Mouse (Mus musculus): Measurements from ENCODE around the gene Samd4b. TPM values are rescaled to one million over a fixed set of nuclear protein-coding genes. Genes with fewer than 3 reads are reported as not detected.

Gene Samd4b
- total RNA-seq, 2 experiments from 2014 or later: 74.9 to 78.9 TPM

DNA sequence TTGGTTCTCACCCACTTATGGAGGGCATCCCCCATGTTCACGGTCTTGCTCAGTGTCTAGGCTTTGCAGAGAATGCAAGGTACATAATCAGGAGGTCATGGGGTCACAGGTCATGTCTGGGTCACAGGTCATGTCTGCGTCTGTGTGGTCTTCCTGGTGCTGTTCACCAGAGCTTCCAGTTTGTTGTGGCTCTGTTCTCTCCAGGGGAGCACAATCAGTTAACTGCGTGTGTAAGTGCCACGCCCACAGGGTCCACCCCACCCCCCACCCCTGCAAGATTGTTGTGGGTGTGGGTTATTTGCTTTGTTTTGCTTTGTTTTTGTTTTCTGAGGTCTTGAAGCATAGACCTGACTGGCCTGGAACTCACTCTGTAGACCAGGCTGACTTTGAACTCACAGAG, 113.8 kb downstream of the Samd4b start:
- no peak for DNase-seq (ENCODE audit: extremely low spot score in 1 of 2, low spot score in 2 of 2)
- intact Hi-C loops (cut with DNase I): no loop called here
- no peak for TF ChIP-seq CTCF (IDR thresholded peaks at IDR 0.05)
- Histone ChIP-seq H3K27ac (no peak overlapping the region), H3K4me3 (no peak overlapping the region)

DNA sequence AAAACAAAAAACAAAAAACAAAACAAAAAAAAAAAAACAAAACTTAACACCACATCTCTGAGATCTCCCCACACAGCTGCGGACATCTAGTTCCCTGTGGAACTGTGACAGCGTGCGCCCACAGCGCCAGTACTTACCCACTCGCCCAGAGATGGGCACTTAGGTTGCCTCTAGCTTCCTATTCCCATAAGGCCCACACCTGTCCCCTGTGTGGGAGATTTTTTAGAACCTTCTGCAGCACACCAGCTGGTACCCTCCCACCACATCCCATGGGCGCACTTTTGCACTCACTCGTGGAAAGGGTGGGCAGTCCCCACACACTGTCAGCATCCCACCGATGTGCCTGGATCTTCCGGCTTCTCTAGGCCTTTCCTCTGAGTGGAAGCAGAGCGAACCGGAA, 115.1 kb downstream of the Samd4b start:
- H3K4me3 ChIP-seq: no peak overlapping the region
- intact Hi-C loops (cut with DNase I): no loop called here
- TF ChIP-seq CTCF (IDR thresholded peaks at IDR 0.05): no peak
- 0 out of 2 replicates have a peak overlapping the region, but pooled peaks have one; percentile 40 for H3K27ac ChIP-seq
- peak in 1 of 2 experiments; percentile 60 for DNase-seq (ENCODE audit: extremely low spot score in 1 of 2, low spot score in 2 of 2)

DNA sequence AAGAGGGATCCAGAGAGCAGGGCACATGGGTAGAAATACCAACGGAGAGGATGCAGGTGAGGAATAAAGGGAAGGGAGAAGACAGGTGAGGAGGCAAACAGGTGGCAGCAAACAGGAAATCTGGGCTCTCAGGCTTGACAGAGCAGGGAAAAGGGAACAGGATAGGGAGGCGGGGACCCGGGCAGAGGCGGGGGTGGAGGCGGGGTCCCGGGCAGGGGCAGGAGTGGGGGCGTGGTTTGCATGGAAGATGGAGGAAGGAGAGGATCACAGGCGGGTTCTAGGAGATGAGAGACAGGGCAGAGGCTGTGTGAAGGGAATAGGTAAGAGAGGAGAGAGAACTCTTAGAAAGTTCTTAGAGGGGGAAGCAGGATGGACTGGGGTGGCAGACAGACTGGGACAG, 119.1 kb downstream of the Samd4b start:
- Histone ChIP-seq H3K27ac (no peak overlapping the region), H3K4me3 (no peak overlapping the region)
- no peak for DNase-seq (ENCODE audit: extremely low spot score in 1 of 2, low spot score in 2 of 2)
- intact Hi-C loops (cut with DNase I): no loop called here
- no peak for TF ChIP-seq CTCF (IDR thresholded peaks at IDR 0.05)

DNA sequence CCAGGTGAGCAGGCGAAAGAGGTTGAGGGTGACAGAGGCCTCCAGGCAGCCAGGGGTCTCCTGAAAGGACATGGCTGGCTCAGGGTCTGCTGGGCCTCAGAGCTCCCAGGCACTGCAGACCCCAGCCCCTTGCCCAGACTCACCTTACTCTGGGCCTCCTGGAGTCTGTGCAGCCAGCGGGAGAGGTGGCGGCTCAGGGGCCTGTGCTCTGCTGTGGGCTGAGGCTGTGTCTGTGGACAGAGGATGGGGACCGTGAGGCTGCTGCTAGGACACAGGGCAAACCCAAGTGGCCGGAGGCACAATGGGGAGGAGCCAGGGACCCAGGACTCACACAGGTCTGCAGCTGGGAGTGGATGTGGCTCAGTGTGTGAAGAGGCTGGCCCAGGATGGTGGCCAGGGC, 120.6 kb downstream of the Samd4b start:
- no peak for DNase-seq (ENCODE audit: extremely low spot score in 1 of 2, low spot score in 2 of 2)
- Histone ChIP-seq H3K4me3 (no peak overlapping the region), H3K27ac (no peak overlapping the region)
- intact Hi-C loops (cut with DNase I): no loop called here
- no peak for TF ChIP-seq CTCF (IDR thresholded peaks at IDR 0.05)

DNA sequence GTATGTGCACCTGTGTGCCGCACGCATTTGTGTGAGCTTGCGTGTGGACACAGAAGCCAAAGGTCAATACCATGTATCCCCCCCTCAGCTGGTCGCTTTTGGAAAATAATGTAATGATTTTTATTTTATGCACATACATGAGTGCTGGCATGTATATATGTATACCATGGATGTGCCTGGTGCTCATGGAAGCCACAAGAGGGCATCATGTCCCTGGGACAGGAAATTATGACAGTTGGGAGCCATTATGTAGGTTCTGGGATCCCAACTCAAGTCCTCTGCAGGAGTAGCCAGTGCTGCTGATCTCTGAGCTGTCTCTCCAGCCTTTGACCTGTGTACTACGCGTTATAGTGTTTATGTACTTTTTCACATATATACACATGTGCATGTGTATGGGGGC, 121.8 kb downstream of the Samd4b start:
- intact Hi-C loops (cut with DNase I): no loop called here
- Histone ChIP-seq H3K4me3 (no peak overlapping the region), H3K27ac (no peak overlapping the region)
- TF ChIP-seq CTCF (IDR thresholded peaks at IDR 0.05): no peak; the same call in 1 of the 2 replicates
- DNase-seq (ENCODE audit: extremely low spot score in 1 of 2, low spot score in 2 of 2): no peak

DNA sequence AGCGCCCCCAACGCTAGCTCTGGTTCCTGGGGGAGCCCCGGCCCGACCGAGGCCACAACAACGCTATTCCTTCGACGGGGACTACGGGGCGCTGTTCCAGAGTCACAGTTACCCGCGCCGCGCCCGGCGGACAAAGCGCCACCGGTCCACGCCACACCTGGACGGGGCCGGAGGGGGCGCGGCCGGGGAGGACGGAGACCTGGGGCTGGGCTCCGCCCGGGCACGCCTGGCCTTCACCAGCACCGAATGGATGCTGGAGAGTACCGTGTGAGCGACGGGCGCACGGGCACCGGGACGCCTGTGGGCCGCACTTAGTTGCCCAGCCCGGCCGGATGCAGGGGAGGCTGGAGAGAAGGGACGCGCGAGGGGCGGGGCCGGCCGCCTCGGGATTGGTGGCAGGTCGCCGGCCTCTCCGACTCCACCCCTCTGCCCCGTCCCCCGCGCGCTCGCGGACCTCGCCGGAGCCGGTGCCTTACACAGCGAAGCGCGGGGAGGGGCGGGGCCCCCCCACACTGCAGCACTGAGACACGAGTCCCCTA, 130.7 kb downstream of the Samd4b start:
- peak in 1 of 2 experiments; percentile 33 for DNase-seq (ENCODE audit: extremely low spot score in 1 of 2, low spot score in 2 of 2)
- no peak overlapping the region for H3K27ac ChIP-seq
- TF ChIP-seq CTCF (IDR thresholded peaks at IDR 0.05): no peak
- intact Hi-C loops (cut with DNase I): no loop called here
- peak overlapping the region; percentile 32 for H3K4me3 ChIP-seq

DNA sequence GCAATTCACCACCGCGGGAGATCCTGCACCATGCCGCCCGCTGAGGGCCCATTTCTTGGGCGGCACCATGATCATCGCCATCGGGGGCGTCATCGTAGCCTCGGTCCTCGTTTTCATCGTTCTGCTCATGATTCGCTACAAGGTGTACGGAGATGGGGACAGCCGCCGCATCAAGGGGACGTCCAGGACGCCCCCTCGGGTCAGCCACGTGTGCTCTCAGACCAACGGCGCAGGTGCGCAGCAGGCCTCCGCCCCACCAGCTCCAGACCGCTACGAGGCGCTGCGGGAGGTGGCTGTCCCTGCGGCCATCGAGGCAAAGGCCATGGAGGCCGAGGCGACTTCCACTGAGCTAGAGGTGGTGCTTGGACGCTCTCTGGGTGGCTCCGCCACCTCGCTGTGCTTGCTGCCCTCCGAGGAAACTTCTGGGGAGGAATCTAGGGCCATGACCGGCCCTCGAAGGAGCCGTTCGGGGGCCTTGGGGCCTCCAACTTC, 131.2 kb downstream of the Samd4b start:
- no peak for DNase-seq (ENCODE audit: extremely low spot score in 1 of 2, low spot score in 2 of 2)
- TF ChIP-seq CTCF (IDR thresholded peaks at IDR 0.05): no peak
- intact Hi-C loops (cut with DNase I): no loop called here
- no peak overlapping the region for H3K27ac ChIP-seq
- no peak overlapping the region for H3K4me3 ChIP-seq

DNA sequence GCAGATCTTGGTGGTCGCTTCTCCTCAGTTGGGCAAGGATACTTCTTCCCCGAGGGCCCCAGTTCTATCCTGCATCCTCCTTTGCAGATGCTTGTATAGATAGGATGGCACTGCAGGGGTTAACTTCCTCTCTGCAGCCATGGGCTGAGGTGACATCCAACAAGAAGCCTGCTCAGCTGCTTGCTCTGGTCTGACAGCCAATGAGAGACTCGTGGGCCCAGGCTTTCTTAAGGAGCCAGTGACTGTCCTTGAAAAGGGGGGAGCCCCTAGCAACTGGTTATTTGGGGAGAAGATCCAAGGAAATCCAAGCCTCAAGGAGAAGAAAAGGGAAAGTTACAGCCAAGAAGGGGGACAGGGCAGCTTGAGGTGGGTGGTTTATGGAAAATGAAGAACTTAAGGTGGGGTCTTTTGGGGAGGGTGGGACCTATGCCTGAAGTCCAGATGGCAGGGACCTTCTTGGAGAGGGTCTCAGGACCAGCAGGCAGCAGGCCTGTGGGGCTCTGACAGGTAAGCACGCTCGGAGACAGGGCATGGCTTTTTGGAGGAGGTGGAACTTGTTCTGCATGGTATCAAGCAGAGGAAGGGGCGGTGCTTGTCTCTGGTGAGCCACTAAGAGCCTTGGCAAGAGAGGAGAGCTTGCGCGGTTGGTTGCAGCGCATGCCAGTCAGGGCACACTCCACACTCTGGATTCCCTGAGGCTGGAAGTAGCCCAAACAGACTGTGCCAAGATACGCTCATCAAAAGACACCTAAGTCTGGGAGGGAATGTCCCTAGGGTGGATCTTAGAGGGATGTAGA, 133.3 kb downstream of the Samd4b start:
- Histone ChIP-seq H3K4me3 (peak overlapping the region; percentile 48), H3K27ac (peak overlapping the region; percentile 87)
- intact Hi-C loops (cut with DNase I): no loop called here
- peak; percentile 86 to 88 for DNase-seq (ENCODE audit: extremely low spot score in 1 of 2, low spot score in 2 of 2)
- TF ChIP-seq CTCF (IDR thresholded peaks at IDR 0.05): no peak

DNA sequence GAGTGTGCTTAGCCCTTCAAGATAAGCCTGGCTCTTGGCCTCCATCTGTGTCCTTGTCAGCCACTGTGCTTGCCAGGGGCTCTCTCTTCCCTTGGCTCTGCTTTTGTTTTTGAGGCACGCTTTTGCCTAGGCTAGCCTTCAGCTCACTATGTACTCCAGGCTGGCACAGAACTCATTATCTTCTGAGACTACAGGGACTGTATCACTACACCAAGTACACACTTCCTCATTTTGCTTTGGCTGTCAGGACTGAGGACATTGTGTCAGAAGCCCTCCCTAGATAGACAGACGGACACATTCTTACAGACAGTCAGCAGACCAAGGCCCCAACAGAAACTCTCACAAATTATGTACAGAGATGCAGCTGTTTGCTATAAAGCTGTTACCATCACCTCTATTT, 135.2 kb downstream of the Samd4b start:
- no peak overlapping the region for H3K27ac ChIP-seq
- intact Hi-C loops (cut with DNase I): no loop called here
- no peak for DNase-seq (ENCODE audit: extremely low spot score in 1 of 2, low spot score in 2 of 2)
- TF ChIP-seq CTCF (IDR thresholded peaks at IDR 0.05): no peak
- no peak overlapping the region for H3K4me3 ChIP-seq

DNA sequence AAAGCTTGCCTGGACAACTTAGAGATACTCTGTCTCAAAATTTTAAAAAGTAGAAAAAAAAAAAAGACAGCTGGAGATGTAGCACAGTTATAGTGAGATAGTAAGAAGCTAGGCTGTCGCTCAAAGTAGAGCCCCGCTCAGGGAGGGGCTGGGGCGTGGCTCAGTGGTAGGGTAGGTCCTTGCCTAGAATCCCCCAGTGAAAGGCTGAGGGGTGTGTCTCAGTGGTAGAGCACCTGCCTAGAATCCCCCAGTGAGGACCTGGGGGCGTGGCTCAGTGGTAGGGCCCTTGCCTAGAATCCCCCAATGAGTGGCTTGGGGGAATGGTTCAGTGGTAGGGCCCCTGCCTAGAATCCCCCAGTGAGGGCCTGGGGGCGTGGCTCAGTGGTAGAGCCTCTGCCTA, 137.6 kb downstream of the Samd4b start:
- no peak for TF ChIP-seq CTCF (IDR thresholded peaks at IDR 0.05)
- Histone ChIP-seq H3K4me3 (no peak overlapping the region), H3K27ac (no peak overlapping the region)
- no peak for DNase-seq (ENCODE audit: extremely low spot score in 1 of 2, low spot score in 2 of 2)
- intact Hi-C loops (cut with DNase I): no loop called here

DNA sequence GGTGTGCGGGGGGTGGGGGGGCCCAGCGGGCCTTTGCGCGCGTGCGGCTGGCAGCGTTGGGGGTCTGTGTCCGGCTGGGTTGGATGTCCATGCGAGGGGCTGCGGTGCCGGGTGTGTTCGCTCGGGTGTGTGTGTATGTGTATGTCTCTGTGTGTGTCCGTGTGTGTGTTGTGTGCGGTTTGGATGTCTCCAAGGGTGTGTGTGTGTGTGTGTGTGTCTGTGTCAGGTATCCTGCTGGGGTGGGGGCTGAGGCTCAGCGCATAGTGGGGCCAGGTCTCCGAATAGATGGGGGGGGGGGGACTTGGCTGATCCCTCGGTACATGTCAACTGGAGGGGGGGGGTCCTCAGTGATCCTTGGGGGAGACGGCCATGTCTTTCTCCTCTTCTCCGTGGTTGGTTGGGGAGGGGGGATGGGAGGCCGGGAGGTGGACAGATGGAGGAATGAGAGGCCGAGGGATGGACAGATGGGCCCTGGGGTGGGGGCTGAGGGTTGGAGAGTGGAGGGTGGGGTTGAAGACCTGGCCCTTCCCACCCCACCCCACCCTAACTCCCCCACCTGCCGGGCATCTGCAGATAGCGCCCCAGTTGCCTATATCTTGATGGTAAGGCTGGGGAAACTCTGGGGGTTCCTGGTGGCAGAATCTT, 145.5 kb downstream of the Samd4b start:
- Histone ChIP-seq H3K27ac (peak overlapping the region; percentile 79), H3K4me3 (peak overlapping the region; percentile 67)
- intact Hi-C loops (cut with DNase I): no loop called here
- no peak for DNase-seq (ENCODE audit: extremely low spot score in 1 of 2, low spot score in 2 of 2)
- TF ChIP-seq CTCF (IDR thresholded peaks at IDR 0.05): no peak

Measured in left cerebral cortex, adult 2 months (tissue).